8 mouse cellular contexts compared by ENCODE assay signal in the genomic region with DNA sequence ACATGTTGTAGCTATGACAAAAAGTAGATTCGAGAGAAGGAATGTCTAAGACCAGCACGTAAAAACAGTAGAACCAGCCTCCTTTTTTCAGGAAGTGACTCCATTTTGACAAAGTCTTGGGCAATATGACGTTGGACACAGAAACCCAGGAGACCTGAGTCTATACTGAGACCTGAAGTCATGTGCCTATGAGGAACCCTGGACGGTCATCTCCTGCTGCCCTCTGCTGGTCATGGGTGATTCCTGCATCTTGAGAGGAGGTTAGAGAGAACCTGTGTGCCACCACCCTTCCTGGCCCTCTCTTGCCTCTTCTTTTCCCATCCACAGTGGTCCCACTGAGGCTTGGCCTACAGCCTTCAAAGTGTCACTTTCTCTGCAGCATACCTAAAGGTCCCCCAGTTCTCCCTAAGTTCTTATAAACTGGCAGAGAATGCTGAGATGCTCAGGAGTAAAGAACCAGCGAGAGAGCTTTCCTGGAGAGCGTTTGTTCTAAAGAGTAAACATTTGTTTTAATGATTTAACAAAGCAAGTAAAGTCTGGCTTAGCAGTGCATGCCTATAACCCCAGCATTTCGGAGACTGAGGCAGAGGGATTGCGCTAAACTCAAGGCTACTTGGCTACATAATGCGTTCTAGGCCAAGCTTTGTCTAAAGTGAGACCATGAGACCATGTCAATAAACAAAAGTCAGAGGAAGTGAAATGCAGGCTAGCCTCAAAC. TPM values are rescaled to one million over a fixed set of nuclear protein-coding genes. Genes with fewer than 3 reads are reported as not detected.
DNase-seq lines count a peak whose midpoint lies in the region; ATAC-seq lines count a peak whose summit lies in the region.

No protein-coding gene starts in this region.

- H3K27ac ChIP-seq in hindbrain, embryonic 14.5 days, result no peak overlapping the region

- peak; percentile 90 for DNase-seq in NIH3T3 (ENCODE audit: low read depth)
- peak; percentile 89 to 91 for DNase-seq in cerebellum, postnatal 10 days
- peak; percentile 75 to 77 for DNase-seq in frontal cortex, postnatal 25 days (ENCODE audit: low spot score in 2 of 2)
- DNase-seq in hindbrain, embryonic 14.5 days (ENCODE audit: low spot score), result peak; percentile 81
- DNase-seq in layer of hippocampus, postnatal 14 days (ENCODE audit: low spot score in 2 of 2), result peak; percentile 70 to 82
- peak; percentile 89 for DNase-seq in lung, postnatal 25 days (ENCODE audit: low spot score)
- peak; percentile 92 for DNase-seq in retina, embryonic 14.5 days (ENCODE audit: low spot score)
- DNase-seq in thymus, postnatal 25 days, result peak; percentile 94

- no peak overlapping the region for H3K4me3 ChIP-seq in hindbrain, embryonic 14.5 days (replicated peaks; ENCODE audit: low read length)

- 55% methylated on average over 9 of the region's 9 CpGs for WGBS in hindbrain, embryonic 14.5 days

- no peaks in the 10 kb centered on the region for H3K9me3 ChIP-seq in hindbrain, embryonic 14.5 days (ENCODE audit: control insufficient read depth, low read length)

- peak; percentile 66; the same call in 1 of the 2 replicates for ATAC-seq in hindbrain, embryonic 14.5 days (ENCODE audit: low FRiP score)

- H3K36me3 ChIP-seq in hindbrain, embryonic 14.5 days (replicated peaks; ENCODE audit: control insufficient read depth, insufficient read depth), result no peaks in the 10 kb centered on the region

- no peaks in the 10 kb centered on the region for H3K27me3 ChIP-seq in hindbrain, embryonic 14.5 days (ENCODE audit: control insufficient read depth, insufficient read depth, low read length)

- H3K9ac ChIP-seq in hindbrain, embryonic 14.5 days, result no peak overlapping the region

- H3K4me1 ChIP-seq in hindbrain, embryonic 14.5 days (replicated peaks; ENCODE audit: control insufficient read depth, insufficient read depth, low read length), result no peaks in the 10 kb centered on the region

- H3K4me2 ChIP-seq in hindbrain, embryonic 14.5 days (replicated peaks), result no peak overlapping the region

RNA-seq across cellular contexts. Expression of gene Chrna9, which starts 3.4 kb away (rescaled TPM):
- not detected in 2 replicates for polyA plus RNA-seq in hindbrain, embryonic 14.5 days (2014; fragmentation: Nextera tagmentation; extraction: Ambion mirVana)
- total RNA-seq in layer of hippocampus, postnatal 14 days (2021), result not detected
